Mouse (Mus musculus) embryo, embryonic 11 days (tissue): ENCODE results near the gene Olfr1293-ps.

Experiments used
- DNase-seq: peaks from one replicate; pipeline ENCODE4 v3.0.0-alpha.2; 2015

Olfr1293-ps gene

GRCm38 (mm10) chr2:111524903-111525302, at the start of gene Olfr1293-ps:
Gene Olfr1293-ps (plus strand): TSS chr2:111525203.
- no peak for DNase-seq

- DNase-seq, result no peak
These were observed 44.5 kb upstream of the Olfr1293-ps start, which contains the start of gene Olfr1289 for GRCm38 (mm10) chr2:111480519-111480918. Gene Olfr1289 (plus strand): TSS chr2:111480819.

DNA sequence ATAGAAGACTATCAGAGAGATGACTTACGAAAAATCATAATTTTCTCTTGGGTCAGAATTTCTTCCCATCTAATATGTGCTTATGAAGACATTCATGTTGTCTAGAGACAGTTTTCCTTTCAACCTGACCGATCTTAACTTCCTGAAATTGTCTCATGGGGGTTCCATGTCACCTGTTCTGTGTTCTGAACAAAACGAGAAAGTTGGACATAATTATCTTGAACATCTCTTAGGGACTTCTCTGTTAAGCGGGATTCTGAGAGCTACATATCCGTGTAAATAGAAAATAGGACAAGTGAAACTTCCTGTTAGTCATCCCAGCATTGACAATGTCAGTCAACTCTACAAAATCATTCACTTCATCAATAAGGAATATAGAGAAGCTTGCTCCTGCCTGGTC, 31.3 kb upstream of the Olfr1293-ps start, which contains the start of gene Olfr1290:
Olfr1290 (minus strand) TSS at position 101 of the 400 bp plus-strand sequence.
- no peak for DNase-seq

DNA sequence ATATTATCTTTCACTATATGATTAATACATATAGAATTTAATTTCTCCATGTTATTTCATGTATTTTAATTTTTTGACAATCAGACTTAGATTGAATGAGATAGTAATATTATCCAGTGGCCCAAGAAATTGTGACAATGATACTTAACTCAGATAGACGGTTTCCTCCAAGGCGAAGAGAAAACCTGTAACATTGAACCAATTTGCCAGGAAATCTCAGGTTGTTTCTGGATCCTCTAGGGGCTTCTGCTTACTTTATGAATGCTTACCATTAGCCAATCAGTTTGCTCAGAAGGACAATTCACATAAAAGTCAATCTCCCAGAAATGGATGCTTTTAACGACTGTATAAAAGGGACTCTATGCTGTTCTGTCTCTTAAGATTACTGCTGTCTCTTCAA, 28.1 kb upstream of the Olfr1293-ps start, which contains the start of gene Olfr1291-ps1:
Olfr1291-ps1 (plus strand) TSS at position 301 of the 400 bp plus-strand sequence.
- DNase-seq, result no peak

- no peak for DNase-seq
These were observed 7.6 kb upstream of the Olfr1293-ps start for GRCm38 (mm10) chr2:111517451-111517850.

GRCm38 (mm10) chr2:111540191-111540590, 15.2 kb downstream of the Olfr1293-ps start, which contains the start of gene Olfr1294:
Gene Olfr1294 (minus strand): TSS chr2:111540291.
- DNase-seq, result no peak

GRCm38 (mm10) chr2:111569581-111569980, 44.6 kb downstream of the Olfr1293-ps start, which contains the start of gene Olfr1295:
Gene Olfr1295 (minus strand): TSS chr2:111569681.
- no peak for DNase-seq
